Mouse (Mus musculus): ENCODE measurements around the gene Atp2a1. TPM values are rescaled to one million over a fixed set of nuclear protein-coding genes. Genes with fewer than 3 reads are reported as not detected.

Gene Atp2a1
- polyA plus RNA-seq, 1 experiment from 2014 or later: 0.58 TPM

GRCm38 (mm10) chr7:126471853-126472252 is 8.9 kb upstream of the Atp2a1 start:
- WGBS: 90% methylated on average over 4 of the region's 4 CpGs
- Histone ChIP-seq H3K27ac (no peak overlapping the region), H3K9ac (no peak overlapping the region), H3K4me3 (no peak overlapping the region), H3K9me3 (no peaks in the 10 kb centered on the region), H3K27me3 (replicated peaks) (no peaks in the 10 kb centered on the region), H3K4me1 (peaks cover 26% of the 10 kb centered on the region), H3K4me2 (no peak overlapping the region), H3K36me3 (replicated peaks) (peaks cover 50% of the 10 kb centered on the region)
- no peak for ATAC-seq (replicated peaks)

- no peak for ATAC-seq (replicated peaks)
- peaks cover 26% of the 10 kb centered on the region for H3K4me1 ChIP-seq
- 93% methylated on average over 5 of the region's 5 CpGs for WGBS
- H3K4me2 ChIP-seq: no peak overlapping the region
- H3K27me3 ChIP-seq (replicated peaks): no peaks in the 10 kb centered on the region
- no peak overlapping the region for H3K27ac ChIP-seq
- H3K4me3 ChIP-seq: no peak overlapping the region
- peaks cover 50% of the 10 kb centered on the region for H3K36me3 ChIP-seq (replicated peaks)
- H3K9ac ChIP-seq: no peak overlapping the region
- H3K9me3 ChIP-seq: no peaks in the 10 kb centered on the region
Measured at GRCm38 (mm10) chr7:126471361-126471760, 8.5 kb upstream of the Atp2a1 start.

- no peaks in the 10 kb centered on the region for H3K9me3 ChIP-seq
- H3K36me3 ChIP-seq (replicated peaks): peaks cover 50% of the 10 kb centered on the region
- H3K4me2 ChIP-seq: no peak overlapping the region
- no peak overlapping the region for H3K9ac ChIP-seq
- H3K27ac ChIP-seq: no peak overlapping the region
- ATAC-seq (replicated peaks): no peak
- 84% methylated on average over 6 of the region's 6 CpGs for WGBS
- peaks cover 18% of the 10 kb centered on the region for H3K4me1 ChIP-seq
- no peak overlapping the region for H3K4me3 ChIP-seq
- H3K27me3 ChIP-seq (replicated peaks): no peaks in the 10 kb centered on the region
Measured at GRCm38 (mm10) chr7:126470077-126470476, 7.2 kb upstream of the Atp2a1 start.

- no peak overlapping the region for H3K4me2 ChIP-seq
- no peak overlapping the region for H3K4me3 ChIP-seq
- no peak for ATAC-seq (replicated peaks)
- no peaks in the 10 kb centered on the region for H3K9me3 ChIP-seq
- H3K4me1 ChIP-seq: peaks cover 4% of the 10 kb centered on the region
- 0 out of 2 replicates have a peak, but pooled peaks cover 1% of the 10 kb centered on the region for H3K27me3 ChIP-seq (replicated peaks)
- WGBS: 91% methylated on average over 18 of the region's 18 CpGs
- H3K27ac ChIP-seq: no peak overlapping the region
- H3K36me3 ChIP-seq (replicated peaks): peaks cover 50% of the 10 kb centered on the region
- no peak overlapping the region for H3K9ac ChIP-seq
Measured at GRCm38 (mm10) chr7:126467834-126468627, 5.1 kb upstream of the Atp2a1 start.

- ATAC-seq (replicated peaks): no peak
- 0 out of 2 replicates have a peak, but pooled peaks cover 3% of the 10 kb centered on the region for H3K27me3 ChIP-seq (replicated peaks)
- WGBS: 72% methylated on average over 5 of the region's 5 CpGs
- no peaks in the 10 kb centered on the region for H3K9me3 ChIP-seq
- H3K4me2 ChIP-seq: no peak overlapping the region
- H3K27ac ChIP-seq: no peak overlapping the region
- no peak overlapping the region for H3K4me3 ChIP-seq
- no peaks in the 10 kb centered on the region for H3K4me1 ChIP-seq
- no peak overlapping the region for H3K9ac ChIP-seq
- H3K36me3 ChIP-seq (replicated peaks): peaks cover 47% of the 10 kb centered on the region
Measured at GRCm38 (mm10) chr7:126467271-126467670, 4.4 kb upstream of the Atp2a1 start.

- no peaks in the 10 kb centered on the region for H3K4me1 ChIP-seq
- 95% methylated on average over 5 of the region's 5 CpGs for WGBS
- 0 out of 2 replicates have a peak, but pooled peaks cover 3% of the 10 kb centered on the region for H3K27me3 ChIP-seq (replicated peaks)
- no peak overlapping the region for H3K27ac ChIP-seq
- no peaks in the 10 kb centered on the region for H3K9me3 ChIP-seq
- H3K9ac ChIP-seq: no peak overlapping the region
- no peak overlapping the region for H3K4me2 ChIP-seq
- no peak overlapping the region for H3K4me3 ChIP-seq
- ATAC-seq (replicated peaks): no peak
- peaks cover 42% of the 10 kb centered on the region for H3K36me3 ChIP-seq (replicated peaks)
Measured at GRCm38 (mm10) chr7:126466707-126467106, 3.8 kb upstream of the Atp2a1 start.

- Histone ChIP-seq H3K4me1 (no peaks in the 10 kb centered on the region), H3K27me3 (replicated peaks) (0 out of 2 replicates have a peak, but pooled peaks cover 3% of the 10 kb centered on the region), H3K4me2 (no peak overlapping the region), H3K9ac (no peak overlapping the region), H3K9me3 (no peaks in the 10 kb centered on the region), H3K36me3 (replicated peaks) (peaks cover 36% of the 10 kb centered on the region), H3K27ac (no peak overlapping the region), H3K4me3 (no peak overlapping the region)
- ATAC-seq (replicated peaks): no peak
- WGBS: 81% methylated on average over 9 of the region's 9 CpGs
Measured at GRCm38 (mm10) chr7:126466116-126466515, 3.2 kb upstream of the Atp2a1 start.

GRCm38 (mm10) chr7:126465246-126466030 is 2.5 kb upstream of the Atp2a1 start:
- WGBS: 60% methylated on average over 7 of the region's 7 CpGs

GRCm38 (mm10) chr7:126464836-126465235 is 1.9 kb upstream of the Atp2a1 start:
- no peak overlapping the region for H3K4me3 ChIP-seq
- H3K27ac ChIP-seq: no peak overlapping the region
- peaks cover 26% of the 10 kb centered on the region; the same call in 1 of the 2 replicates for H3K36me3 ChIP-seq (replicated peaks)
- WGBS: 56% methylated on average over 5 of the region's 5 CpGs
- no peaks in the 10 kb centered on the region for H3K9me3 ChIP-seq
- no peak for ATAC-seq (replicated peaks)
- H3K4me2 ChIP-seq: no peak overlapping the region
- H3K4me1 ChIP-seq: no peaks in the 10 kb centered on the region
- H3K9ac ChIP-seq: no peak overlapping the region
- H3K27me3 ChIP-seq (replicated peaks): 0 out of 2 replicates have a peak, but pooled peaks cover 3% of the 10 kb centered on the region

More at GRCm38 (mm10) chr7:126465246-126466030, 2.5 kb upstream of the Atp2a1 start:
- peaks cover 31% of the 10 kb centered on the region; the same call in 1 of the 2 replicates for H3K36me3 ChIP-seq (replicated peaks)
- no peak overlapping the region for H3K4me2 ChIP-seq
- no peaks in the 10 kb centered on the region for H3K9me3 ChIP-seq
- H3K4me1 ChIP-seq: no peaks in the 10 kb centered on the region
- H3K9ac ChIP-seq: no peak overlapping the region
- ATAC-seq (replicated peaks): no peak
- no peak overlapping the region for H3K27ac ChIP-seq
- no peak overlapping the region for H3K4me3 ChIP-seq
- H3K27me3 ChIP-seq (replicated peaks): 0 out of 2 replicates have a peak, but pooled peaks cover 3% of the 10 kb centered on the region

GRCm38 (mm10) chr7:126464121-126464520 is 1.2 kb upstream of the Atp2a1 start:
- no peak overlapping the region for H3K27ac ChIP-seq
- H3K27me3 ChIP-seq (replicated peaks): 0 out of 2 replicates have a peak, but pooled peaks cover 3% of the 10 kb centered on the region
- 61% methylated on average over 4 of the region's 4 CpGs for WGBS
- no peak for ATAC-seq (replicated peaks)
- no peak overlapping the region for H3K9ac ChIP-seq
- no peak overlapping the region for H3K4me3 ChIP-seq
- H3K9me3 ChIP-seq: no peaks in the 10 kb centered on the region
- H3K4me1 ChIP-seq: no peaks in the 10 kb centered on the region
- H3K36me3 ChIP-seq (replicated peaks): peaks cover 21% of the 10 kb centered on the region; the same call in 1 of the 2 replicates
- H3K4me2 ChIP-seq: no peak overlapping the region

GRCm38 (mm10) chr7:126463547-126463946 is 639 bp upstream of the Atp2a1 start:
- Histone ChIP-seq H3K9ac (no peak overlapping the region), H3K4me2 (no peak overlapping the region), H3K36me3 (replicated peaks) (peaks cover 16% of the 10 kb centered on the region; the same call in 1 of the 2 replicates), H3K27me3 (replicated peaks) (0 out of 2 replicates have a peak, but pooled peaks cover 3% of the 10 kb centered on the region), H3K4me1 (no peaks in the 10 kb centered on the region), H3K9me3 (no peaks in the 10 kb centered on the region), H3K4me3 (no peak overlapping the region), H3K27ac (no peak overlapping the region)
- no peak for ATAC-seq (replicated peaks)
- WGBS: 63% methylated on average over 4 of the region's 4 CpGs

- Histone ChIP-seq H3K9ac (no peak overlapping the region), H3K27me3 (replicated peaks) (0 out of 2 replicates have a peak, but pooled peaks cover 3% of the 10 kb centered on the region), H3K4me1 (no peaks in the 10 kb centered on the region), H3K4me2 (no peak overlapping the region), H3K27ac (no peak overlapping the region), H3K9me3 (no peaks in the 10 kb centered on the region), H3K4me3 (no peak overlapping the region), H3K36me3 (replicated peaks) (no peaks in the 10 kb centered on the region)
- no peak for ATAC-seq (replicated peaks)
- 56% methylated on average over 3 of the region's 3 CpGs for WGBS
Measured at GRCm38 (mm10) chr7:126461626-126462025, 1.3 kb downstream of the Atp2a1 start.
